Mouse (Mus musculus) megakaryocyte-erythroid progenitor cell, adult 5-6 weeks (primary cell): Measurements from ENCODE around the gene Acoxl. TPM values are rescaled to one million over a fixed set of nuclear protein-coding genes. Genes with fewer than 3 reads are reported as not detected.
A peak's percentile ranks its signal among the peaks of the same experiment; 100 is the strongest.

ENCODE experiments used
- ATAC-seq: replicated peaks from 2 replicates; pipeline ENCODE4 v1.8.0; 2016; ENCODE audit warnings: mild to moderate bottlenecking, inconsistent platforms; ENCODE audit not compliant: severe bottlenecking, poor library complexity, low FRiP score, low TSS enrichment
- total RNA-seq, 2 experiments: library from RNA; stranded (forward) in 1 of 2; stranded (reverse) in 1 of 2; fragments of 200-1000, 215-1000 nt in 1 of 2; fragments of >200 nt in 1 of 2; fragmentation: Nextera tagmentation in 1 of 2; gene quantifications; 2 replicates each; pipeline ENCODE4 v1.2.3; 2014 to 2017

Gene Acoxl
- total RNA-seq, 2 experiments from 2014 or later = 0.75 to 0.87 TPM

GRCm38 (mm10) chr2:128067162-128067561 lies 228.5 kb downstream of the Acoxl start:
- no peak for ATAC-seq

GRCm38 (mm10) chr2:128067596-128067995 lies 228.9 kb downstream of the Acoxl start:
- no peak for ATAC-seq

GRCm38 (mm10) chr2:128068176-128068575 lies 229.5 kb downstream of the Acoxl start:
- no peak for ATAC-seq

GRCm38 (mm10) chr2:128069025-128069424 lies 230.3 kb downstream of the Acoxl start:
- no peak for ATAC-seq

- ATAC-seq = no peak
Measured at GRCm38 (mm10) chr2:128071791-128072190, 233.1 kb downstream of the Acoxl start.

GRCm38 (mm10) chr2:128072944-128073343 lies 234.3 kb downstream of the Acoxl start:
- no peak for ATAC-seq

- ATAC-seq = no peak
Measured at GRCm38 (mm10) chr2:128073603-128074002, 234.9 kb downstream of the Acoxl start.

GRCm38 (mm10) chr2:128076936-128077335 lies 238.3 kb downstream of the Acoxl start:
- ATAC-seq = no peak

- peak; percentile 57 for ATAC-seq
Measured at GRCm38 (mm10) chr2:128078859-128079258, 240.2 kb downstream of the Acoxl start.

GRCm38 (mm10) chr2:128079316-128079715 lies 240.6 kb downstream of the Acoxl start:
- ATAC-seq = no peak

GRCm38 (mm10) chr2:128083844-128084243 lies 245.2 kb downstream of the Acoxl start:
- no peak for ATAC-seq

- peak; percentile 89 for ATAC-seq
Measured at GRCm38 (mm10) chr2:128084607-128085006, 245.9 kb downstream of the Acoxl start.

GRCm38 (mm10) chr2:128085481-128085880 lies 246.8 kb downstream of the Acoxl start:
- peak; percentile 61 for ATAC-seq

- no peak for ATAC-seq
Measured at GRCm38 (mm10) chr2:128086301-128086886, 247.7 kb downstream of the Acoxl start.

GRCm38 (mm10) chr2:128086996-128087526 lies 248.4 kb downstream of the Acoxl start:
- ATAC-seq = no peak

- no peak for ATAC-seq
Measured at GRCm38 (mm10) chr2:128087798-128088545, 249.3 kb downstream of the Acoxl start.

GRCm38 (mm10) chr2:128090283-128090885 lies 251.7 kb downstream of the Acoxl start:
- ATAC-seq = no peak

- ATAC-seq = no peak
Measured at GRCm38 (mm10) chr2:128091431-128092369, 253.0 kb downstream of the Acoxl start.

- no peak for ATAC-seq
Measured at GRCm38 (mm10) chr2:128092451-128092850, 253.8 kb downstream of the Acoxl start.
